Mouse (Mus musculus) myocyte (in vitro differentiated cells): ENCODE data around the gene Spaca7.

Experiments used
- E2F4 ChIP-seq: IDR thresholded peaks from one replicate; pipeline ENCODE4 v1.6.1; 2011; ENCODE audit warnings: mild to moderate bottlenecking, control low read depth, moderate library complexity; ENCODE audit not compliant: insufficient read depth
- POLR2A ChIP-seq: IDR thresholded peaks from one replicate; pipeline ENCODE4 v1.6.1; 2011; ENCODE audit warnings: low read depth, mild to moderate bottlenecking, control low read depth, moderate library complexity; ENCODE audit not compliant: insufficient read length
- POLR2AphosphoS2 ChIP-seq: IDR thresholded peaks from one replicate; pipeline ENCODE4 v1.6.1; 2011; ENCODE audit warnings: low read depth, control low read depth; ENCODE audit not compliant: insufficient read length
- USF1 ChIP-seq: IDR thresholded peaks from one replicate; pipeline ENCODE4 v1.6.1; 2011; ENCODE audit warnings: low read depth, mild to moderate bottlenecking, control low read depth, moderate library complexity

DNA sequence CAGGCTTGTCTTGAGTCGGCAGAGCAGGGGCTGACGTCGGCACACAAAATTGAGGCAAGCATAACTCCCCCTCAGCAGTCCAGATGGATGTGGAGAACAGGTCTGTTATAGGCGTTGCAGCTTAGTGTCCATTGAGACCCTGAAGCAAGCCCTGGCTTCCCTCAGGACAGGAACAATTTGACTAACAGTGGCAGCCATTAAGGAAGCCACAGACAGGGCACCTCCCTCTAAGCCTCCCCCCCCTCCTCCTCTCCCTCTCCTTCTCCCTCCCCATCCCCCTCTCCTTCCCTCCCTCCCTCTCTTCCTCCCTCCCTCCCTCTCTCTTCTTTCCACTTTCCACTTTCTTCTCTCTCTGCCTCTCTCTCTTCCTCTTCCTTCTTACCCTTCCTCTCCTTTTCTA, 27.6 kb upstream of the Spaca7 start:
- TF ChIP-seq POLR2AphosphoS2, result no peak
- TF ChIP-seq POLR2A, result no peak
- no peak for TF ChIP-seq USF1
- no peak for TF ChIP-seq E2F4
